Mouse (Mus musculus): ENCODE measurements around the gene Itgb2. TPM values are rescaled to one million over a fixed set of nuclear protein-coding genes. Genes with fewer than 3 reads are reported as not detected.
A peak's percentile ranks its signal among the peaks of the same experiment; 100 is the strongest.

The Itgb2 gene
- 4.5 and 6.8 TPM in 2 replicates for polyA plus RNA-seq (2012; rRNA removed)

DNA sequence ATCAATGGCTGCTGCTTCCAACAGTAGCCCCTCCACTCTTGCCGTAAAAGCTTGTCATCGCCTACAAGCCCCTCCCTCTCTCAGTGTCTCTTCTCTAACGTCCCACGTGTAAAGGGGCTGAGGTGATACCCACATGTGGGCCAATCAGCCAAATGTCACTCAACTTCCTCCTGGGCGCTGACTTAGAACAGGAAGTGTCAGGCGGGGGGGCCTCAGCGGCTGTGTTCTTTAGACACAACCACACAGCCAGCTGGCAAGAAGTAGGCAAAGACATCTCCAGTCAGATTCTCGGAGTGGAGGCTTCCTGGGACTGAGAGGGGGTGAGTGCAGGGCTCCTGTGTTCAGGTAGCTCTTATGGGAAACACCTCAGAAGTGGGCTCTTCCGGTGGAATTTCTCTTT lies at the start of gene Itgb2:
Gene Itgb2, plus strand, starts transcription at position 113 of the 400 bp plus-strand sequence.
- DNase-seq (ENCODE audit: extremely low spot score in 1 of 2, low spot score in 1 of 2) = no peak

DNA sequence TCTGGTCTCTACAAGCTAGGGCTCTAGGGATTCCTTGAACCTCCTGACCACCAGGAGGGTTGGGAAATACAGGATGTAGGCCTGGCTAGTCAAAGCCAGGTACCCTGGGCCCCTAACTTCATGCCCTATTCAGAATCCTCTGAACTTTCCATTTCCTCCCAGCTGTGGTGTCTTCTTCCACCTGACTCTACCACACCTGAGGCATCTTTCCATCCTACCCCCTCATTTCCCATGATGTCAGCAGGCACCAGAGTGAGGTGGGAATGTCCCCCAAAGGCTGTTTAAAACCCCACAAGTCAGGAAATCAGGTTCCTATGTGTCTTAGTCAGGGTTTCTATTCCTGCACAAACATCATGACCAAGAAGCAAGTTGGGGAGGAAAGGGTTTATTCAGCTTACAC lies 48.2 kb upstream of the Itgb2 start:
- no peak for DNase-seq (ENCODE audit: extremely low spot score in 1 of 2, low spot score in 1 of 2)

DNA sequence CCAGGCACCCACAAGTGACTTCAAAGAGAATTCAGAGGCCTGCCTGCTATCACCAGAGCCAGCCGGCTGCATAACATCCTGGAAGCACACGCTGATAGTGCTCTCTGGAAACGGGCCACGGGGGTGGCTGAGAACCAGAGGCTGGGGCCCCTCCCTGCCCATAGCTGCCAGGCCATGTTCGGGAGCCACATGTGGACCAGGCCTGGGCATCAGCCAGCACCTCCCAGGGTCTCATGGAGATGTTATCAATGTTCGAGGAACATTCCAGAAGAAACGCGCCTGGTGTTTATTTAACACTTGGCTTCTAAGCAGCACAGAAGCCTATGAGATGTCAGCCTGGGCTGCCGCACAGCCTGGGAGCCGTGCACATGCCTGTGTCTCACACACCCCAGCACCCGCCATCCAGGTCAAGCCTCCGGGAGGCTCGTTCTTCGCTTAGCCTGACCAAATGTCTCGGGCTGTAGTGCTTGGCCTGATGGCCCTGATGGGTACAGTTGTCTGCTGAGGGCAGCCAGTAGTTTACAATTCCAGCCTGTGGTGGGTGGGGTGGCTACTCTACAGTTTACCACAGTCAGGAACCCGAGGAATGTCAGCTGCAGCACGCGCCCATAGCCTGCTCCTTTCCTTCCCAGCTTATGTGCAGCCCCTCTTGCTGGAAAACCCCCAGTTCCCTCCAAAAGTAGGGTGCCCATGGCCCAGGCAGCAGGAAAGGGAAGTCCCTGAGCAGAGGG lies 45.7 kb upstream of the Itgb2 start:
- no peak for DNase-seq (ENCODE audit: extremely low spot score in 1 of 2, low spot score in 1 of 2)

DNA sequence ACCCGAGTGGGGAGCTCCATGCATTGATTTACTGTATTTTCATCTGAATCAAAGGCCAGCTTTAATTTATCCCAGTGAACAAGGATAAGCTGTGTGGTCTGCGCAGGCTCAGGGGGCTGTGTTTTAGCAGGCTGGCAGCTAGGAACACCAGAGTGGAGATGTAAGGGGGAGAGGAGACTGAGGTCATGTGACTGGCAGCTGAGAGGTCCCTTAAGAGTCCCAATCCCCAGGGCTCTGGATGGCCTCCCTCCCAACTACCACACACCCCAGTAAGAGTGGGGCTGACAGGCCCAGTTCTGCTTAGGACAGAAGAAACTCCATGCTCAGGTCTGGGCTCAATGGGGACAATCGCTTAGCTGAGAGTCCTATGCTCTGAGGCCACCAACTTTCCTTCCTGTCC lies 44.3 kb upstream of the Itgb2 start:
- no peak for DNase-seq (ENCODE audit: extremely low spot score in 1 of 2, low spot score in 1 of 2)

DNA sequence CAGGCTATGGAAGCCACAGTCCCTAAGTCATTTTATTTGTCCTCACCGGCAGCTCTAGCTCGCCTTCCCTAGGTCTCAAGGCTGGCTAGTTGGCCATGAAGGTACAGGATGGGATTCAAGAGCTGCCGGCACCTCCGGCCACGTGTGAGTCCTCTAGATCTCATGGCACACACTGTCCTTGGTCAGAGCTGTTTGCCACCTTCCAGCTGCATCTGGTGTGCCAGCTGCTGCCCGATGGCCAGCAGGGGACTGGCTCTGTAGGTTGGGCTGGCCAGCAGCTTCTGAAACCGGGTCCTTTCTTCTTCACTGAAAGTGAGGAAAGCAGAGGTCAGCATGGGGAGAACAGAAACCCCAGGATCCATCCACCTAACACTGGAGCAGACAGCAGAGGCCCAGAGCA lies 41.9 kb upstream of the Itgb2 start:
- no peak for DNase-seq (ENCODE audit: extremely low spot score in 1 of 2, low spot score in 1 of 2)

DNA sequence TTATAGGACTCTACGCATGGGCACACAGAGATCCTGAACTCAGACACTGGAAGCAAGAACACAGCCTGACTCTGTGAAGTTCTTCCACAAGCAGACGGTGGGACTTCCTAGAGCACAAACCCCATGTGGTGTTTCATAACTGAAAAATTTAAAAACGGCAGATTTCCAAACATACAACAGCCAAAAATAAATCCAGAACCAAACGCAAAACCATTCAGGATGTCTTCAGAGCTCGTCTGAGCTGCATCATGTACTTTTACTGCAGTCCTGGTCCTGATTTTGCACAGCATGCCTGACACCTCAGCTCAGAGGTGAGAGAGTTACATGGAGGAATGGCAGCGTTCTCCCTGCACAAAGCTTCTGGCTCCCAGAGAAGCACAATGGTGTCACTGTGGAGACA lies 38.5 kb upstream of the Itgb2 start:
- no peak for DNase-seq (ENCODE audit: extremely low spot score in 1 of 2, low spot score in 1 of 2)

DNA sequence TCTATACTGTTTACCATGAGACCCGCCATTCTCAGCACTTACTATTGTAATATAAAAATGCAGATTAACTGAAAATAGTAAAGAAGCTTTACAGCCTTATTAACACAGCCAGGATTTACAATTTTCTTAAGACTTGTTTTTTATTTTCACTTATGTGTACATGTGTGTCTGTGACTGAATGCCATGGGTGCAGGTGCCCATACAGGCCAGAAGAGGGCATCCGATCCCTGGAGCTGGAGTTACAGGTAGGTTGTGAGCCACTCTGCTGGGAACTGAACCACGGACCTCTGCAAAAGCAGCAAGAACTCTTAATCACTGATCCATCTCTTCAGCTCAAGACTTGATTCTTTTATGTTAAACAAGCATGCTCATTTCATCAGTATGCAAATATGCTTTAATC lies 37.2 kb upstream of the Itgb2 start:
- no peak for DNase-seq (ENCODE audit: extremely low spot score in 1 of 2, low spot score in 1 of 2)

DNA sequence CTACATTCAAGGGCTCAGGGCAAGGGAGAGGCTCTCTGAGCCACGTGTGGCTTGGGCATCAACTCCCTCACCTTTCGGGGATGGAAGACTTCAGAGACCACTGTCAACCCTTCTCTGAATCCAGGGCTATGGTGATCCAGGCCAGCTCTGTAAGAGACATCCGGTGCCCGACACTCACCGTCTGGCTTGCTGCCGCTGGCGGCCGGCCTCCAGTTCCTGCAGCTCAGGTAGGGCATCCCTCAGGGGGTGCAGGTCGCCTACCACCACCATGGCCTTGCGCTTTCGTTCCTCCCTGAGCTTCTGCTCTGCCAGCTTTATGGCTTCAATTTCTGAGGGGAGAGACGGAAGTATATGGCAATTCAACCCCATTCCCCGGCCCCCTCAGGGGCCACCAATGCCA lies 32.9 kb upstream of the Itgb2 start:
- DNase-seq (ENCODE audit: extremely low spot score in 1 of 2, low spot score in 1 of 2) = no peak

DNA sequence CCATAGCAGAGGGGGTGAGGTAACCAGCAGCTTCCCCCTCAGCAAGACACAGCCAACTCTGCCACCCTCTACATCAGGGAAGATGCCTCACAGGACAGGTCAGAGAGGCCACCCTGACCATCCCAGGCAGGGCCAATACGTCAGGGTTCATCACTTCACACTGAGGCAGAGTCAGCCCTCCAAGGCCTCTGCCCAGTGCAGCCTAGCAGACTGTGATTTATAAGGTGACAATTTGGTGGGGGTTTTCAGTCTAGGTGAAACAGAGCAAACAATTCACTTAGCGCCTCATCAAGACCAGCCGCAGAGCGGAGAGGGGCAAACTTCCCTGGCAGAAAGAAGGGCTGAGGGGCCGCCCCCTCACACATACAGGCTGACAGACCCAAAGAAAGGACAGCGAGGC lies 31.8 kb upstream of the Itgb2 start:
- no peak for DNase-seq (ENCODE audit: extremely low spot score in 1 of 2, low spot score in 1 of 2)

DNA sequence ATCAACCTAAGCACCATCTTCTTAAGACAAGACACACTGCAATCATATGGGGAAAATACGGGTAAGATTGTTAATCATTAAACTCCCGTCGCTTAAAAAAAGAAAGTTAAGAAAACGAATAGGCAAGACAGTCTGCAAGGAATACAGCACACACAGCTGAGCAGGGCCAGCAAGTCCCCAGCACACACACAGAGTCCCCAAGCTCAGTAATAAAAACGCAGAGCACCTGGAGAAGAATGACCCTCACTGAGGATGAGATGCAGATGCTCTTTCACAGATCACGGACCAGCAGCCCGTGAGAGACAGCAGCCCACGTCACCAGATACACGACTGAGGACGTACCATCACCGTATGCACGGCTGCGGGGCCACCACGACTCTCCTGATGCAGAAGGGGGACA lies 29.4 kb upstream of the Itgb2 start:
- DNase-seq (ENCODE audit: extremely low spot score in 1 of 2, low spot score in 1 of 2) = no peak

DNA sequence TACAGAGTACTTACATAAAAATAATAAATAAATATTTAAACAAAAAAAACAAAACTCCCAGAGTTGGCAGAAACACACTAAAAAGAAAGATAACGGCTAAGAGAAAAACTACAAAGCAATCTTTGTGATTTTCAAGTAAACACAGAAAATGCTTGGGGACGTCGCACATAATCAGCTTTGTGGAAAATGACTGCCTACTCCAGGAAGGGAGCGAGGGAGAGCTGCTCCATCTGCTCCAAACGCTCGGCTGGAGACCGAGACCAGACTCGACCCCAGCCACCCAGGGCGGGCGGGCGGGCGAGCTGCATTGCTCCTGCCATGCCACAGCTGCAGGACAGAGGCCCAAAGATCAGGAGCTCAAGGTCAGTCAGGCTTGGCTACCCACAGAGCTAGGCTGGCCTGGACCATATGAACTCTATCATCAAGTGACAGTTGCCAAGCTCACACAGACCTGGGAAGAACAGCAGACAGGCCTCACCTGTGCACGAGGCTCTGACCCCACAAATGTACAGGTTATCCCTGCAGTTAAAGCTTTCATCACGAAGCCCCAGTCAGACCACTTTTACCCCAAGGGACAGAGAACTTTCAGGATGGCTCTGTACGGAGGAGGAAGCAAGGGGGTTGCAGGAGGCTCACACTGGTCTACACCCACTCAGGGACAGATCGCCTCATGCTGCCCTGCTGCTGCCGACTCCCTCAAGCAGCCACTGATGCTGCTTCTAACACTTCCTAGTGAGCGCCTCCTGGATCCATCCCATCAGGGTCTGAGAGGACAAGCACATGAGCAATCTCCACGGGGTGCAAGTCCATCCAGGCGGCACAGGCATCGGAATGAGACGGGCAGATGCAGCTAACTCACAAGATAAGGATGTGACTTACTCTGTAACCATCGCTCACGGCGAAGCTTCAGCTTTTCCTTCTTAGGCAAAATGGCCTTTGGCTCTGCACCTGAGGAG lies 26.8 kb upstream of the Itgb2 start:
- no peak for DNase-seq (ENCODE audit: extremely low spot score in 1 of 2, low spot score in 1 of 2)

DNA sequence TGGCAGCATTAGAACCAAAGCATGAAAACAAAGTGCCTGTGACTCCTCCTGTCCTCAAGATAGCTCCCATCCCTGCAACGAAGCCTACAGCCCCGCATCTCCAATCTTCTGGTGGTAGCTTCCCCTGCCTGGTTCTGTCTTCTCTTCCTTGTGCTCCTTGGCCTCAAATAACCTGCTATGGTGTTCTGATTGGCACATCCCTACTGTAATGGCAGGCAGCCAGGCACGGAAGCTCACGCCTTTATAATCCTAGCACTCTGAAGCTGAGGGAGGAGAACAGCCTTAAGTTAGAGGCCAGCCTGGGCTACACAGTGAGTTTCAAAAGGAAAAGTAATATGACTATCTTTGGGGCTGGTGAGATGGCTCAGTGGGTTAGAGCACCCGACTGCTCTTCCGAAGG lies 25.9 kb upstream of the Itgb2 start:
- no peak for DNase-seq (ENCODE audit: extremely low spot score in 1 of 2, low spot score in 1 of 2)

DNA sequence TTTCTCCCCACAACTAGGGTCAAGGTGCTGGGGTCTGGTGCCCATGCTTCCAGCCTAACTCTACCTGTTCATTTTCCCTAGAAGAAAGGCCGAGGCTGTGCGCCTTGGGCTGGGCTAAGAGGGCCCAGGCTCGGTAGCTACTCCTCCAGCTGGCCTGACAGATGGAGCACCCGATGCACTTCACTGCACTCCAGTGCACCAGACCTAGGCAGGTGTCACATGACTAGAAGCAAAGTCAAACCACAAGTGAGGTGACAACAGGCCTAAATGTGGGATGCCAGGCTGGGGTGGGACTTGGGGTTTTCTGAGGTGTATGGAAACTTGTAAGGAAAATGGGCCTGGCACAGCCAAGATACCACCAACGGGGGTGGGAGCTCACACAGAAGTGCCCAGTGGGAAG lies 23.5 kb upstream of the Itgb2 start:
- no peak for DNase-seq (ENCODE audit: extremely low spot score in 1 of 2, low spot score in 1 of 2)

DNA sequence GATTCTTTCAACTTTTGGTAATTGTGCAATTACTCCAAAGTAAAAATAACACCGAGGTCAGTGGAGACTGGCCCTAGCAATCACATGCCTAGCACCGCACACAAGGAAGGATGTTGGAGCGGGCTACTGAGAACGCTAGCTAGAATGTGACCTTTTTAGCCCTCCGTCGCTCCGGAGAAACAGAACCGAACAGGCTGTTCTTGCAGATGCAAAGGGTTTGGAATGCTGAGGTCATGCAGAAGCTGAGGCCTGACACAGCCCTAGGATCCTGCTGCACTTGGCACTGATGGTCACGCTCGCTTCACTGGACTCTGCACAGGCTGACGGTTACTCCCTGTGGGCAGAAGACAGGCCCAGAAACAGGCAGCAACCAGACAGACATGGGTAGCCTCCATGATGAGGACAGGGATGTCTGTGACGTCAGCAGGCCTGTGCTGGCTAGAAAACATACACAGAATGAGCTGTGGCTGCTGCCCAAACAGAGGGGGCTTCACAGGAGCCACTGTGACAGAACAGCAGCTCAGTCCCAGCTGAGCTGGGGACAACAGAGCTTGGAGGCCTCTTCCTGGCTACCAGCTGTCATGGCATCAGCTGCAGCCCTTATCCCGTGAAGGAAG lies 23.0 kb upstream of the Itgb2 start:
- DNase-seq (ENCODE audit: extremely low spot score in 1 of 2, low spot score in 1 of 2) = no peak

DNA sequence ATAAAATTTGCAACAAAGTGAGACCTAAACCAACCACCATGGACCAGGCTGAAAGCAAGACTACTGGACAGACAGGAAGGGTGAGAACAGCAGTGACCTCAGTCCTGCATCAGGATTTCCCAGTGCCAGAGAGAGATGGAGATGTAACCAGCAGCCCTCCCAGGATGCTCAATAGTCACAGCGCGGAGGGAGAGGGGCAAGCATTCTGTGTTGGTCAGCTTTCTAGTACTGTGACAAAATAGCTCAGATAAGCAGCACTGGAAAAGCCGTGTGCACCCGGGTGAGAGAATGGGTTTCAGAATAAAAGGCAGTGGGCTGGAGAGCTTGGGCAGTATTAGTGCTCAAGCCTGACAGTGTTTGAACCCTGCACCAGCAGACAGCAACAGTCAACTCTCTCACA lies 22.3 kb upstream of the Itgb2 start:
- DNase-seq (ENCODE audit: extremely low spot score in 1 of 2, low spot score in 1 of 2) = no peak

DNA sequence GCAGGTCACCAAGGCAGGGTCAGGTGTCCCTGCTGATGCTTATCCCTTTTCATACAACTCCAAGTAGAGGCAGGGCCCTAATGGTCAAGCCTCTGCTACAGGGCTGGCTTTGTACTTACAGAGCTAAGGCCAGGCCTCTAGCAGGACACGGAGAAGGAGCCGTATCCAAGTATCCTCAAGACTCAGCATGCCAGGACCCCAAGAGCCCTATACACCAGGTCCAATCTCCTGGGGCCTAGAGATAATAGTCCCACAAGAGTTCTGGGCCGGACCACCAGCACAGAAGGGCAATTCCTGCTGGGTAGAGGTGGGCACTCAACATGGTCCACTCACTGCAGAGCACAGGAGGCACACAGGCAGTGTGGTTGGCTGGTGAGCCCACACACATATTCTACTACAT lies 21.3 kb upstream of the Itgb2 start:
- DNase-seq (ENCODE audit: extremely low spot score in 1 of 2, low spot score in 1 of 2) = no peak

DNA sequence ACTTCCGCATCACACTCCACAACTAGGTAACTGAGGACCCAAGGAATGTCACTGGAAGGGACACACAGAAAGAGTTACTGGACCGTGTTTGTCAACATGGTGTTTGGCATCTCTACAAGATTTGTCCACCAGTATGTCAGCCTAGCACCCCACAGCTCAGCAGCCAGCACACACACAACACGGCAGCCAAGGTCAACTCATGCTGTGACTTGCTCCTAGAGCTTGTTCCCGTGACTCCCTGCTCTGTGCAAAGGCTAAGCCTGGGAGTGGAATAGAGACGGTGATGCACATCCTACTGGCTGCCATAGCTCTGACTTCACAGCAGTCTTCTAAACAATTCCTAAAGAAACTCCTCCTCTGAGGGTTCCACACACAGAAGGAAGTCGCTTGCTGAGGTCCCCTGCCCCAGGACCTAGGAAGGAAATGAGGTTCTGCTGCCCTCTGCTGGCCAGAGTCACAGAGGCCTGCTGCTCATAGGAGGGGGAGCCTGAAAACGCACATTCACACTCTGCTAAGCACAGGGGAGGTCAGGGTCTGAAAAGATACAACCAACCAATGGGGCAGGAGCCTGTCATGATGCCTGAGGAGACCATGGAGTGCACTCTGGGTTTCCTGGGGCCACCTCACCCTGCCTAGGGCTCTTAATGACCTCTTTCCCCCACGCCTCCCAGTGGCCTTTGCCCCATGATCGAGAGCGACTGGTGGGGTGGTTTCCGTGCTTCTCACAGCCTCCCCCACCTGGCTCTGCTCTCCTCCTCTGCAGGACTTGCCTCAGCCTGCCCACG lies 20.5 kb upstream of the Itgb2 start:
- peak in 1 of 2 experiments; percentile 90 for DNase-seq (ENCODE audit: extremely low spot score in 1 of 2, low spot score in 1 of 2)

DNA sequence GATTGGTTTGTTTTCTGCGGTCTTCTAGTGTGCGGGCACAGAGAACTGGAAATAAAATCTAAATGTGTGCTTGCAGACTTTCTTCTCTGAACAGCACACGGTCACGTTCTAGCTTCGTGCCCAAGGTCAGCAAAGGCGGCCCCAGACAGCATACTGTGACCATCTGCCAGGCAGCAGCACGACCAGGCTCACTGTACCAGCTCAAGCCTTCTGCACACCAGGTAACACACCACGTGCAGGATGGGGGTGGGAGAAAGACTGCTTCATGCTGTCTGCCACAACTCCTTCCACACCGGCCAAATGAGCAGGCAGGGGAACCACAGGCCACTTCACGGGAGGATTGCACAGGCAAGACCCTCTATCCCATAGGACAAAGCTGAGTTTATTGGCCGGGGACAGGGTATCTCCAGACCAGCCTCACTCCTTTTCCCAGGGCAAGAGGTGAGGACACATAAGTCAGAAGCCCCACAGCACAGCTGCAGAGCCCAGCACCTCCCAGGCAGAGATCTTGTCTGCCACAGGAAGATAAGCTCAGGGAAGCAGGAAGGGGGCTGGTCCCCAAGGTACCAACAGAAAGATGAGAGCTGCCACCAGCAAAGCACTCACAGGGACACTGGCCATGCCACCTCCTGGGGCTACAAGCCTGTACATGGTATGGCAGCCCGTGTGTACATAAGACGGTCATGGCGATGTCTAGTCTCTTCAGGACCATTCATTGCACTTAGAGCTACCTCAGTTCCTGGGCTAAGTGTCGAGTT lies 19.6 kb upstream of the Itgb2 start:
- no peak for DNase-seq (ENCODE audit: extremely low spot score in 1 of 2, low spot score in 1 of 2)

DNA sequence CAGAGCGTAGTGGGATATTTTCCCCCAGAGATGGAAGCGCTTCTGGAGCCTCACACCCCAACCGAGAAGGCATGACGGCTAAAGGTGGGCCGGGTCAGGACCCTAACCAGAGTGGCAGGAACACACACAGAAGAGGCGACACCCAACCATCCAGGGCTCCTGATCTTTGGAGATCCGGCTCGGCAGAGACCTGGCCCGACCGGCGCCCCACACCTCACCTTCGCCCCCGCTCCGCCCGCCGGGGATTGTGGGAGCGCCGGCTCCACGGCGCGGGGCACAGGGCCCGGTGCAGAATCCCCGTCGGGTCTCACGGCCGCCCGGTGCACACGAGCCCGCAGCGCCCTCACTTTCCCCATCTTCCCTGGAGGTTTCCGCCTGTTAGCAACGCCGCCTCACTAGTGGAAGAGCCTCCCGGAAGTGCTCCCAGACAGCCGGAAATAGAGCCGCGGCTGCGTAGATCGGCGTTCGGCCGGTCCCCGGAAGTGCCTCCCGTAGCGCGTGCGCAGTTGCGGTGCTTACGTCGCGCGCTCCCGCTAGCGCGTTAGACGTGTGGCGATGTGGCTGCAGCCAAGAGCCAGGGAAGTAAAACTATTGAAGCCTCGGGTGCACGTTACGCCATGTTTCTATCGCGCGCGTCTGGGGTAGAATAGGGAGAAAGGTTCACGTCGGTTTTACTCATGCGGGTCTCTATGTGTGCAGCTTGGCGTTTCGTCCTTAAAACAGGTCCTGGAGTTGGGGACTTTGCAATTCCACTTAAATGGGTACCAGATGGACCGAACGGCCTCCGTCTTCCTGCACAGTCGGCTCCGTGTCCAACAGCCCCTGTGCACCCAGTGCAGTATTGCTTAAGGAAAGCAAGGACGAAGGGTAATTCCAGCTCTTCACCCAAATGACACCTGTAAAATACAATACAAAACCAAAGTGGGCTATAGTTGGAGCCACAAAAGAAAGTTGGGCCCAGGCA lies 14.4 kb upstream of the Itgb2 start, which contains the start of gene Fam207a:
Gene Fam207a, minus strand, starts transcription at position 401 of the 964 bp plus-strand sequence.
- peak; percentile 85 to 96 for DNase-seq (ENCODE audit: extremely low spot score in 1 of 2, low spot score in 1 of 2)
